Mouse (Mus musculus) kidney, adult 18-20 months (tissue): ENCODE results near the gene AI854703.

Experiments
- DNase-seq: peaks from one replicate; pipeline ENCODE4 v3.0.0; 2021

The AI854703 gene

GRCm38 (mm10) chr6:48665471-48665870 is 38.9 kb downstream of the AI854703 start:
- no peak for DNase-seq

DNA sequence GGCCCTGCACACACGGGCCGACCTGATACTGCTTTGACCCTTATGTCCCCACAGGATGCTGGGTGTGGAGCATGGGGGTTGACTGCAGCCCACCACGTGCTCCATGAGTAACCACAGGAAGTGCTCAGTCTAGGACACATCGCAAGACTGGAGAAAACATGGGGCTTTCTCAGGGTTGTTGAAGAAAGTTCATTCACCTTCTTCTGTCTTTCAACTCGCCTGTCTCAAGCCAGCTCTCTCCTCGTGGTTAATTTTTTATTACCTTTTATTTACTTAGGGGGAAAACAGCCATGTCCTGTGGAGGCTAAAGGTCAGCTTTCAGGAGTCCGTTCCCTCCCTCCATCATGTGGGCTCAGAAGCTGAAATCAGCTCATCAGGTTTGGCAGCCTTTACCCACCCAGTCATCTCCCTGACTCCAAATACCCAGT is 39.6 kb downstream of the AI854703 start:
- DNase-seq, result peak; percentile 49

DNA sequence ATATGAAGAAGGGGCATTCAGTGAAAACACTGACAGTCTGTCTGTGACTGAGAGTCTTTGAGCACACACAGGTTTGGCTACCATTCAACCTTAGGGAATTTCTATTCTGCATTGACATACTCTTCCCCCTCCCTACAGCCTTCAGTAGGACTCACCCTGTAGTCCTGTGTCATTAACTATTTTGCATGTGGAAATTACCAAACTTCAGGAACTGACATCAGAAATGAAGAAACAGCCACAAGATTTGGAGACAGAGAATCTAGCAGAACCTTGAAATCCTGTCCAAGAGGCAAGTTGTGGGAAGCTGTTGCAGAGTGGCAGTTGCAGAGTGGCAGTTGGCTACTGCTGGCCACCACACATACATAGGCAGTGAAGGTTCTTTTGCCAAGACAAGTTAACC is 41.5 kb downstream of the AI854703 start:
- DNase-seq, result no peak

DNA sequence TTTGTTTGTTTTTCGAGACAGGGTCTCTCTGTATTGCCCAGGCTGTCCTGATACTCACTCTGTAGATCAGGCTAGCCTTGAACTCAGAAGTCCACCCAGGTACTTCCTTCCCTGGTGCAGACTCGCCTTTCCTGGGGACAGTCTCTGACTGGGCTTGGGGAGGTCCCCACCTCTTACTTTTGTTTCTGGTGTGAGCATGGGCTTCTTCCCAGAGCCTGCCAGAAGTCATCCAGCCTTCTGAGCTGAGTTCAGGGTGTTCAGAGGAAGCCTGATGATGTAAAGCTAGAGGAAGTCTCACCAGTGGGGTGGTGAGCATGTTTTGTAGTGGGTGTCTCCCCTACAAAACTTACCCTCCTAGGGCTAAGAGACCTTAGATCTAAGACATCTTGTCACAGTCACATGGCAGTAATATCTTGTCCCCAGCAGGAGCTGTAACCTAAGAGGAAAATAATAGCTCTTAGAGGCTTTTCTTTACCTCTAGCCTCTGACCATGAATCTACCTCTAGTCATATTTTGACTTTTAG is 42.9 kb downstream of the AI854703 start:
- no peak for DNase-seq

DNA sequence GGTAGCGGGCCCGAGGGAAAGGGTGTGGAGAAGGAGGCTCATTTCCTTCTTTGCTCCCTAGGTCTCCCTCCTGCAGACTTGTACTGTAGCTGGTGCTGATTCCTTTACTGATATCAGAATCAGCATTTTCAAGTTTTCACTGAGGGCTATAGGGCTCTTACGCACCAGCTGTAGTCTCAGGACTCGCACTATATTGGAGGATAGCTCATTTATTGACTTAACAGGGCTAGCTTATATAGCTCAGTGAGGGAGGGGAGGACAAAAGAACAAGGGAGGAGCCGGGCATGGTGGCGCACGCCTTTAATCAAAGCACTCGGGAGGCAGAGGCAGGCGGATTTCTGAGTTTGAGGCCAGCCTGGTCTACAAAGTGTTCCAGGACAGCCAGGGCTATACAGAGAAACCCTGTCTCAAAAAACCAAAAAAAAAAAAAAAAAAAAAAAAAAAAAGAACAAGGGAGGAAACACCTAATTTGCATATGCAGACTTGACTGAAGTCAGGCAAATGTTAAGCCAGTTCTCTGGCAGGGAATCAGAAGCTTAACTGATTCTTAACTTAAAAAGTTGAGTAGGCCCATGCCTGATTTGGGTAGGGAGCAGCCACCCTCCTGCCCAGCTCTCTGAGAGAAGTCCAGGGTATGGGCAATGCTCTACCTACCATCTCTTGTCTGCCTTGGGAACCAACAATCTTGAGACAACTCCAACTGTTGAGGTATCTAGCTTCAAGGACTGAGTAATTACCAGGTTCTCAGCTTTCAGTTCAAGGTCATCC is 47.9 kb downstream of the AI854703 start:
- DNase-seq, result peak; percentile 21

GRCm38 (mm10) chr6:48675400-48675930 is 48.9 kb downstream of the AI854703 start:
- no peak for DNase-seq

- DNase-seq, result peak; percentile 72
Observed at GRCm38 (mm10) chr6:48675931-48676859, 49.6 kb downstream of the AI854703 start, which contains the start of gene Gimap9. TSS of gene Gimap9 (plus strand) at chr6:48676129.

GRCm38 (mm10) chr6:48676860-48677415 is 50.4 kb downstream of the AI854703 start:
- DNase-seq, result no peak

- no peak for DNase-seq
Observed at GRCm38 (mm10) chr6:48677492-48678345, 51.2 kb downstream of the AI854703 start.

DNA sequence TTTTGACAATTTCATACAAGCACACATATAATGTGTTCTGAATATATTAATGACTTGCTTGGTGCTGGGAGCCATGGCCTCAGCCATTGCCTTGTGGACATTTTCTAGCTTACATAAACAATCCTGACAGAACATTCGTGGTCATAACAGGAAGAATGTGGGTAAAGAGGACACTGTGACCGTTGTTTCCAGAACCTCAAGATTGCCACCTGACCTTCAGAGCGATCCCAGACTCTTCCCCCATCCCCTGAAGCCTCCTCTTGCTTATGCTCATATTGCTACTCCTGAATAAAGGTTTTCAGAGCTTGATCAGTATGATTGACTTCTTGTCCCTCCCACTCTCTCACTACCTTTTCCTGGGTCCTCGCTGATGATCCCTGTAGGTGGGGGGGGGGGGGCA is 51.8 kb downstream of the AI854703 start:
- DNase-seq, result no peak

DNA sequence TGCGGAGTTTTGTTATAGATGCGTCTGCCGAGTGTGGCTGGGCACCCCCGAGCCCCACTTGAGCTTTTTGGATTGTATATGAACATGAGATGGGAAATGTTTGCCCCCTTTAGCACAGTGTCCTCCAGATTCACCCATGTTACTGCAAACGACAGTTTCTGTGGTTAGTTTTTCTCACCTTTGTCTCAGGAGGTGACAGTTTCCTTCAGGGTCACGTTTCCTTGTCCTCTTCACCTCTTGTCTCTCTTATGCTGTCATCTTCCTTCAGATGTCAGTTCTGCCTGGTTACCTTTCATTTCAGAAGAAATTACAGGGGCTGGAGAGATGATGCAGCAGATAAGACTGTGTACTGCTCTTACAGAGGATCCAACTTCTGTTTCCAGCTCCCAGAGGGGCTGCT is 53.1 kb downstream of the AI854703 start:
- no peak for DNase-seq

GRCm38 (mm10) chr6:48680421-48680820 is 53.9 kb downstream of the AI854703 start:
- DNase-seq, result no peak

GRCm38 (mm10) chr6:48681472-48682090 is 55.0 kb downstream of the AI854703 start:
- no peak for DNase-seq

GRCm38 (mm10) chr6:48682271-48682670 is 55.7 kb downstream of the AI854703 start:
- no peak for DNase-seq
